Mouse (Mus musculus) erythroblast, embryonic 14.5 days (primary cell): ENCODE results near the gene Cep170b. TPM values are rescaled to one million over a fixed set of nuclear protein-coding genes. Genes with fewer than 3 reads are reported as not detected.

Experiments
- H3K27me3 ChIP-seq: 2 replicates; pipeline ENCODE4 v1.6.1; 2012; ENCODE audit warnings: inconsistent platforms; ENCODE audit not compliant: control insufficient read depth
- H3K36me3 ChIP-seq: 2 replicates; pipeline ENCODE4 v1.6.1; 2012; ENCODE audit warnings: mild to moderate bottlenecking, inconsistent platforms; ENCODE audit not compliant: control insufficient read depth
- H3K4me1 ChIP-seq: 2 replicates; pipeline ENCODE4 v1.6.1; 2012; ENCODE audit warnings: inconsistent platforms; ENCODE audit not compliant: control insufficient read depth
- H3K4me3 ChIP-seq: replicated peaks from 2 replicates; pipeline ENCODE3; 2012; ENCODE audit warnings: moderate library complexity, mild to moderate bottlenecking, inconsistent platforms
- H3K9me3 ChIP-seq: 2 replicates; pipeline ENCODE4 v1.6.1; 2012; ENCODE audit warnings: low read length, inconsistent platforms, mixed read lengths; ENCODE audit not compliant: control insufficient read depth
- GATA1 ChIP-seq: IDR thresholded peaks from 2 replicates; pipeline ENCODE4 v1.6.1; 2012; ENCODE audit warnings: low read length, inconsistent platforms, mixed read lengths
- TAL1 ChIP-seq: IDR thresholded peaks from 3 replicates; pipeline ENCODE4 v1.6.1; 2012; ENCODE audit warnings: low read length, inconsistent platforms, mixed read lengths
- polyA plus RNA-seq: library from polyadenylated mRNA; stranded (reverse); fragments of >175 nt; gene quantifications from 2 replicates; pipeline ENCODE4 v1.2.3, GENCODE M21; 2012

Cep170b gene
- polyA plus RNA-seq, 1 experiment = 0.04 TPM

DNA sequence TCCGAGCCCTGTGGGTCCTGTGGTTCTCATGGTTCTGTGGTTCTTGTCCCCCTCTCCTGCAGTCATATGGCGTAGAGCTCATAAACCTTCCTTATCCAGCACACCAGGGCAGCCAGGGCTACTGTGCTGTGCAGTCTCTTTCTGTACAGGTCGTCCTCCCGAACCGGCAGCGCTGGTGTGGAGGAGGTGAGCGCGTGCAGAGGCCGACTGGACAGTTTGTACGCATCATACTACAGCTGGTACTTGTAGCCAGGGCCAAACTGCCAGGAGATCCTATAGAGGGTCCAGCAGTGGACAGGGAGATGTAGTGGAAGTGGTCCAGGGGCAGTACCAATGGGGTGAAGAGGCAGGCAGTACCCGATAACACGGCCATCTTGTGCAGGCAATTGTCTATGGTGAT, 30.7 kb downstream of the Cep170b start:
- peaks cover 6% of the 10 kb centered on the region for H3K27me3 ChIP-seq
- no peaks in the 10 kb centered on the region for H3K9me3 ChIP-seq
- no peaks in the 10 kb centered on the region for H3K4me1 ChIP-seq
- TF ChIP-seq TAL1 = no peak
- no peak for TF ChIP-seq GATA1
- no peak overlapping the region for H3K4me3 ChIP-seq
- no peaks in the 10 kb centered on the region for H3K36me3 ChIP-seq

DNA sequence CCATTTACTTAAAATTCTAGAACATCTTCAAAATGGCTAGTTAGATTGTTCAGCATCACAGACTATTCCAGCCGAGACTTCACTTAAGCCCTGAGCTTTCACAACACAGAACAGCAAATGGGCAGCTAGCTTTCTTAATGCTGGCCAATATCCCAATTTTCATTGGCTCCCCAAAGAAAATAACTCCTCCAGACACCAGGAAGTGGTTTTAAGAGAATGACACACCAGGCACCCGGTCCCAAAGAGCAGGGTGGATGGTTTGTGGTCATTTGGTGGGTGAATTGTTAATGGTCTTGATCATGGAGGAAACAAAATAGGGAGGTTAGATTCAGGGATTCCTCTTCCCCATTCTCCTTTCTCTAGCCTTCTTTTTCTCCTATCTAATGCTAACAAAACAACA, 32.1 kb downstream of the Cep170b start:
- Histone ChIP-seq H3K27me3 (peaks cover 6% of the 10 kb centered on the region), H3K4me3 (no peak overlapping the region), H3K36me3 (no peaks in the 10 kb centered on the region), H3K4me1 (no peaks in the 10 kb centered on the region), H3K9me3 (no peaks in the 10 kb centered on the region)
- TF ChIP-seq TAL1 (no peak), GATA1 (no peak)

DNA sequence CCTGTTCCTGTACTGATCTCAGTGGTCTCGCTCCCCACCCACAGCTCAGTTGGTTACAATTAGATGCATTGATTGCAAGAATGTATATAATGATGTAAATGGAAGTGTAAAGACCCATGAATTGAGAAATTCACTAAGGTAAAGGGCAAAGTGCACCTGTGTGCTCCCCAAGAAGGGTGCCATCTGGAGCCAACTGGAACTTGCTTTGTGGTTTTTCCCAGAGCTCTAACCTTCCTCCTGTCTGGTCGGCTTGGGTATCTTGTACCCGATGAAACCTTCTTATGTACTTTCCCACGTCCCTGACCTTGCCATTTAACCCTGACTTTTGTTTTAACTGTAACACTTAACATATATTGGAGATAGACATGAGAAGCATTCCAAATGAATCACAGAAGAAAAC, 35.6 kb downstream of the Cep170b start:
- Histone ChIP-seq H3K9me3 (no peaks in the 10 kb centered on the region), H3K27me3 (peaks cover 4% of the 10 kb centered on the region), H3K36me3 (no peaks in the 10 kb centered on the region), H3K4me3 (no peak overlapping the region), H3K4me1 (no peaks in the 10 kb centered on the region)
- no peak for TF ChIP-seq GATA1
- no peak for TF ChIP-seq TAL1

DNA sequence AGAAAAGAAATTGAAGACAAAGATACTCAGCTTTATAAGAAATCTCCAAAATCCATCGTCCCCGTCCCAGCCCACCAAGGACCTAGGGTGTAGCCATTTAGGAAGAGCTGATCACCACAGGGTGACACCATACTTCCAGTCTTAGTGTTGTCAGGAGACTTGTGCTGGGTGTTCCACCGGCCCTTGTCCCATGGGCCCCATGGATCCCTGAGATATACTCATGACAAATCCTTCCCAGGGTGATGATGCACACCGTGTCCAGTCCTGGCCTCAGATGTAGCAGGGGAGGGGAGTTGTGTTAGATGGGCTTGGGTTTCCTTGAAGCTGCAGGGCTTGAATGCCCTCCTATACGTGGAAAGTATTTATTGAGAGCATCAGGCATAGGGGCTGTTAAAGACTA, 37.6 kb downstream of the Cep170b start:
- H3K9me3 ChIP-seq = no peaks in the 10 kb centered on the region
- no peaks in the 10 kb centered on the region for H3K36me3 ChIP-seq
- H3K27me3 ChIP-seq = no peaks in the 10 kb centered on the region; the same call in 1 of the 2 replicates
- TF ChIP-seq TAL1 = no peak
- no peak for TF ChIP-seq GATA1
- no peaks in the 10 kb centered on the region for H3K4me1 ChIP-seq
- no peak overlapping the region for H3K4me3 ChIP-seq

DNA sequence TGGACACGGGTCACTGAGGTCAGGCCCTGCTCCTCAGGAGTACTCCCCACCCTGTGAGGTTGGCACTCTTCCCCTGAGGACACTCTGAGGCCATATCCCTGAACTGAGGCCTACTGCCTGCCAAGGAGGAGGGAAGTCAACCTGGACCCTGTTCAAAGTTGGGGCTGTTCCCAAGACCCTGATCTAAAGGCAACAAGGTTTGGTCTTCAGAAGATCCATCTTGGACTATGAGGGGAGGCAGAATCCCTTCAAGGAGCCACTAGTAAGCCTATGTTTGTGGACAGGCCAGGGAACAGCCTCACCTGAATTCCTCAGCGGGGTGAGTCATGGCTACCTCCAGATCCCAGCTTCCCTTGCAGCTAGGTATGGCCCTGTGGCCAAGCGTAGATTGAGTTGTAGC, 39.2 kb downstream of the Cep170b start:
- Histone ChIP-seq H3K9me3 (no peaks in the 10 kb centered on the region), H3K4me1 (no peaks in the 10 kb centered on the region), H3K36me3 (no peaks in the 10 kb centered on the region), H3K4me3 (no peak overlapping the region), H3K27me3 (no peaks in the 10 kb centered on the region; the same call in 1 of the 2 replicates)
- TF ChIP-seq GATA1 (no peak), TAL1 (no peak)

DNA sequence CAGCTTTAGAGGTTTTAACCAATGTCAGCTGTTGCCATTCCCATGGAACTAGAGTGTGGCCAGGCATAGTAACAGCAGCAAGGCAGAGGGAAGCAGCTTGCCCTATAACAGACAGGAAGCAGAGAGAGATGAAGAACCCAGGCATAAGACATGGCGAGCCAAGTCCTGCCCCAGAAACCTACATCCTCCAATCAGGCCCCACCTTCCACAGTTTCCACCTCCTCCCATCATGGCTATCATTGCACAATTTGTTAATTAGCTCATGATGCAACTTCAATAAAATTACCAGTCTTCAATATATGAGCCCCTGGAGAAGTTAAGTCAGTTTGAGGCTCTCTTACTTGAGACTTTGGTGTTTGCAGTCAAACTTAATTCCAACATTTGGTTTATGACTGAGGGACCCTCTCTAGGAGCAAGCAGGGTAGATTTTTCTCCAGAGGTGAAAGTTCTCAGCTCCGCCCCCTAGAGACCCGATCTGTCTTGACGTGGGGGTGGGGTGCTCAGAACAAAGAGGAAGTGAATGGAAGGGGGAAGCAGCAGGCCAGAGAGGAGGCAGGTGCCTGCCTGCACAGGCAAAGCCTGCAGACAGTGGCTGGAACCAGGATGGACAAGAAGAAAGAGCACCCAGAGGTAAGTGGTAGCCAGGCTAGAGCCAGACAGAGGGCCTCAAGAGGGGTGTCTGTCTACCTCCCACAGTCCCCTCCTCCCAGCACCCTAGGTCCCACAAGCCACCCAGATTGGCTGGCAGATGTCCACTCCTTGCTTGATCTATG, 40.1 kb downstream of the Cep170b start, which contains the start of gene Pld4:
Pld4 (plus strand) TSS at position 502 of the 773 bp plus-strand sequence.
- H3K27me3 ChIP-seq = no peaks in the 10 kb centered on the region; the same call in 1 of the 2 replicates
- TF ChIP-seq TAL1 (no peak), GATA1 (no peak)
- H3K9me3 ChIP-seq = no peaks in the 10 kb centered on the region

DNA sequence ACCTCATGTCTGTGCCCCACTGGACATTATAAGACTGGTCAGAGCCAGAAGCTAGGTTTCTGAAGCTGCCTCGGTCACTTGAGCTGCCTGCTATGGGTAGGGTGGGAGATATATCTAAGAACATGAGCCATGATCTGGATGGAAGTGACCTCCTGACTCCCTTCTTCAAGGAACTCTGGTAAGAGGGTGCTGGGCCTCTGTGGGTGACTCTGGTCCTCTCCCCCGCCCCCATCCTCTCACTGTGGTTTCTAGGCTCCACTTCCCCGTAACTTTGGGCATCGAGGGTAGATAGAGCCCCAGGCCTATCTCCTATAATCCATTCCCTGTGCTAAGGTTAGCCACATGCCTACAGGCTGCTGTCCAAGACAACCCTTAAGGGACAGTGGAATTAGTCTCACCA, 41.2 kb downstream of the Cep170b start:
- no peak overlapping the region for H3K4me3 ChIP-seq
- TF ChIP-seq TAL1 (no peak), GATA1 (no peak)
- H3K9me3 ChIP-seq = no peaks in the 10 kb centered on the region
- no peaks in the 10 kb centered on the region for H3K4me1 ChIP-seq
- H3K36me3 ChIP-seq = no peaks in the 10 kb centered on the region
- no peaks in the 10 kb centered on the region; the same call in 1 of the 2 replicates for H3K27me3 ChIP-seq

More for the DNA sequence above, 40.1 kb downstream of the Cep170b start, which contains the start of gene Pld4:
- Histone ChIP-seq H3K36me3 (no peaks in the 10 kb centered on the region), H3K4me1 (no peaks in the 10 kb centered on the region), H3K4me3 (no peak within 1 kb of the TSS)

DNA sequence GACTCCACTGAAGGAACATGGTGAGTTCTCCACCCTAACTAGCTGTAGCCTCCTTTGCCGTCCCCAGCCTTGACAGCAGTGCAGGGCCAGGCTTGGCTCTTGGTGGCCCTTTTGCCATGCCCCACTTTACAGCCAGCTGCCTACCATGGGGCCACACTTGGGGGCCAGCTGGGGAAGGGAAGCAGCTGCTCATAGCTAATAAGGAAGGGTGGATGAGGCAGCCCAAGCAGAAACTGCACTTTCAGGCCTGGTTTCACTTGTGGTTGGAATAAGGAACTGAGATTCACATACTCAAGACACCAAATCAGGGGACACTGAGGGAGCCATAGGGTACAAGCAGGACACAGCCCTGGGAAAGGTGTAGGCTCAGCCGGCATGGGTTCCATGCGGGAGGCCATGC, 41.8 kb downstream of the Cep170b start:
- H3K9me3 ChIP-seq = no peaks in the 10 kb centered on the region
- H3K4me1 ChIP-seq = no peaks in the 10 kb centered on the region
- no peaks in the 10 kb centered on the region; the same call in 1 of the 2 replicates for H3K27me3 ChIP-seq
- no peaks in the 10 kb centered on the region for H3K36me3 ChIP-seq
- TF ChIP-seq GATA1 = no peak
- TF ChIP-seq TAL1 = no peak
- H3K4me3 ChIP-seq = no peak overlapping the region

DNA sequence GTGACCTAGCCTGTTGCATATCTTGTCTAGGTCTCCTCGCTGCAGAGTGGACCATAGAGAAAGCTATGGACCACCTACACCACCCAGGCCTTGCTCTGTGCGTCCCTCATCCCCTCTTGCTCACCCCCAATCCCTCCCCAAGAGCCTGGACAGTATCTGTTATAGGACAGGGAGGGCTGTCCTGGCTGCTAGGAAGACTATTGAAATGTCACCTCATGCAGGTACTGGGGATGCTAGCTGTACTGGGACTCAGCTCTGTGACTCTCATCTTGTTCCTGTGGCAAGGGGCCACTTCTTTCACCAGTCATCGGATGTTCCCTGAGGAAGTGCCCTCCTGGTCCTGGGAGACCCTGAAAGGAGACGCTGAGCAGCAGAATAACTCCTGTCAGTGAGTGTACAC, 42.9 kb downstream of the Cep170b start:
- TF ChIP-seq TAL1 = no peak
- no peak for TF ChIP-seq GATA1
- H3K27me3 ChIP-seq = no peaks in the 10 kb centered on the region

More for the DNA sequence above, 42.9 kb downstream of the Cep170b start:
- H3K36me3 ChIP-seq = no peaks in the 10 kb centered on the region
- no peak overlapping the region for H3K4me3 ChIP-seq
- no peaks in the 10 kb centered on the region for H3K4me1 ChIP-seq
- H3K9me3 ChIP-seq = no peaks in the 10 kb centered on the region
